Mouse (Mus musculus): ENCODE results near the gene Rac3.

The Rac3 gene

DNA sequence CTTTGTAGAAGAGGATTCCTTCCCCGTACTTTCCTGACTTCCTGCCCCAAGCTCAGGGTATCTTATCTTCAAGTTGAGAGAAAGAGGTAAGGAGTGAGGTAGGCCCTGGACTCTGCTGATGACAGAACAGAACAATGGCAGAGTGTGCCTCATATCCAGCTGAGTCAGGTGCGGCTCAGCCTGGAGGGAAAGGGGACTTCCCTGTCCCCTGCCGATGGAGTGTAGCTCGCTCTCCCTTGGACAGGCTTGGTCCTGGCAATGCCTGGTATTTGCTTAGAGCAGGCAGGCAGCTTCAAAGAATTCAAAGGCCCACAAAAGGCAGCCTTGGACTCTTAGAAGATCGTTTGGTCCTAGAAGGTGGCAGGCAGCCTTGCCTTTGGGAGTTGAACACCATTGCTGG is 15.2 kb upstream of the Rac3 start:
- CTCF ChIA-PET = no interaction called here

DNA sequence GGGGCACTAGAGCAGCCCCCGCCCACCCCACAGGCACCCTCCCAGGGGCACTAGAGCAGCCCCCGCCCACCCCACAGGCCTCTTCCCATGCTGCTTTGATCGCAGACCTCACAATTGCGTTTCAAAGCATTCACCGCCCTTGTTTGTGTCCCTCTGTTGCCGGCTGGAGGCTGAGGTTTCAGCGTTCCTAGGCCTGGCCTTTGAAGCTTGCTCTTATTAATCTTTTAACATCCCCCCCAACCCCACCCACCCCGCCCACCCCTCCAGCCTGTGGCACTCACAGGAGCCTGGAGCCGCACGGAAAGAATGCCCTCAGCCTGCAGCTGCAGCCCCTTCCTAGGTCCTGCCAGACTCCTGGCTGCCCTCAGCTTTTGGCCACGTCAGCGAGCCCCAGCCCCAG is 14.0 kb upstream of the Rac3 start:
- CTCF ChIA-PET = interaction anchor here (0.6 kb wide), 1 partner anchor 873 kb away, joined by 3 read pairs; no protein-coding TSS in a partner anchor

DNA sequence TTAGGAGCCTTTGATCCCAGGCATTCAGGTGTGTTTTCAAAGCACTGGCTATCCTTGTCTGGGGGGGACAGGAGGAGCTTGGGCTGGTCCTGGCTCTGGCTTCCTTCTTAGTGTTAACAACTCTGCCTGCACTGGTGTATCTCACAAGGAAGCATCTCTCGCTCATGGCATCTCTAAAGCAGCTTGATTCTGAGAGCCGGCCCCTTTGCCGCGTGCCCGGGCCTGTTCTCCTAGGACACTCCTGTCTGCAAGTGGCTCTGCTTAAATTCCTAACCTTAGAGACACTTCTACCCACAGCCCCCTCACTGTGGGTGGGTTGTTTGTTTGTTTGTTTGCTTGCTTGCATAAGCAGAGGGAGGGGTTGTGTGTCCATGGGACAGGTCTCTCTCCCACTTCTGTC is 13.3 kb upstream of the Rac3 start:
- CTCF ChIA-PET = no interaction called here

DNA sequence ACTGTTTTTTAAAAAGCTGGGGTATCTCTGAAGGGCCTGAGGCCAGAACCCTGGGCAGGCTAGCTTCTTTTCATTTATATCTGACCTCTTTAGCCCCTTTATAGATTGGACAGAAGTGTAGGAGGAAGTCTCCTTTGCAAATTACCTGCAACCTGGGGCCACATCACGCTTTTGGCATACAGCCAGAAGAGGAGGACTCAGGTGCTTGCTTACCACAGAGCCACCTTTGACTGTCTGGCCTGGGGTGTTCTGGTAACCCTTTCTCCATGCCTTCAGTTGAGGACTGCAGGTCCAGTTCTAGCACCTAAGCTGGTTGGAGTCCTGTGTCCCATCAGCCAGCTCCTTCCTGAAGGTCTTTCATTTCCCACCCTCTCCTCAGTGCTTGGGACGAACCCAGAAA is 11.7 kb upstream of the Rac3 start:
- CTCF ChIA-PET = interaction anchor here (0.7 kb wide), 1 partner anchor 214 kb away, joined by 3 read pairs; no protein-coding TSS in a partner anchor

DNA sequence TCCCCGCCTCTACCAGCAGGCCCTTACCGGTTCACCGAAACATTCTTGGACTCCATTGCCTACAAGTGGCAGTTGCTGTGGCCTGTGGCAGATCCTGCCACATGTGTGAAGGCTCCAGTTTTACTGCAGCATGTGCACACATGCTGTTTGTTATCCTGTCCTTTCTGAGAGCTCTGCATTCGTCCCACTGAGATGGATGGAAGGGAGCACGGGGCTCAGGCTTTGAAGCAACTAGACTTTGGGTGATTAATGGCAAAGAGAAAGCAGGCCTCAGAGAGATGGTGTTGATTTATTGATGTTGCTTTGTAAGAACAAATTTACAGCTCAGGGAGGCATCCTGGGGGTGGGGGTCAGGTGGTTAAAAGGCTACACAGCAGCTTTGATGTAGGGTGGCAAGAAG is 10.6 kb upstream of the Rac3 start:
- CTCF ChIA-PET = no interaction called here

DNA sequence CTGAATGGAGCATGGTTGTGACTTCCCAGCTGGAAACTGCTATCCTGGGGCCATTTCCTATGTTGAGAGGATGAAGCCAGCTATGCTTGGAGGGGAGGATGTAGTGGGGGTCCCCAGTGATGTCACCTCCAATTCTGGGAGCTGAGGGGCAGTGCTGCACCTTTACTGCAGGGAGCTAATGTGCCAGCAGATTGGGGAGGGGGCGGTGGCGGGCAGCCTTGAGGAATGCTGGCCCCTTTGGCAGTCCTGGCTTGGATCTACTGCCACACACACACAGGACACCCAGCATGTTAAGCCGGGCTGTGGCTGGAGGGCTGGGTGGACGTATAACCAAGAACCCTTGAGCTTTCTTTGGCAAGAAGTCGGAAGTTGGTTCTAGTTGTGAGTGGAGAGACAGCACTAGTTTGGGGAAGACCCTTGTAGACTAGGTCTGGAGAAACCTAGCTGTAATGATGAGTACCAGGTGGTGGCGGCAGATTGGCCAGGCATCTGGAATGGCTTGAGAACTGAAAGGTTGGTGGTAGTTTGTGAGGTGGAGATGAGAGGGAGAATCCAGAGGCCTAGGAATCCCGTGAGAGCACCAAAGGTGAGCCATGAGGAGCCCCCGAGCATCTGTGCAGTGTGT is 9.2 kb upstream of the Rac3 start:
- CTCF ChIA-PET = interaction anchor here (0.6 to 1.3 kb wide), 3 partner anchors 8 to 89 kb away, joined by 3 read pairs; no protein-coding TSS in a partner anchor

DNA sequence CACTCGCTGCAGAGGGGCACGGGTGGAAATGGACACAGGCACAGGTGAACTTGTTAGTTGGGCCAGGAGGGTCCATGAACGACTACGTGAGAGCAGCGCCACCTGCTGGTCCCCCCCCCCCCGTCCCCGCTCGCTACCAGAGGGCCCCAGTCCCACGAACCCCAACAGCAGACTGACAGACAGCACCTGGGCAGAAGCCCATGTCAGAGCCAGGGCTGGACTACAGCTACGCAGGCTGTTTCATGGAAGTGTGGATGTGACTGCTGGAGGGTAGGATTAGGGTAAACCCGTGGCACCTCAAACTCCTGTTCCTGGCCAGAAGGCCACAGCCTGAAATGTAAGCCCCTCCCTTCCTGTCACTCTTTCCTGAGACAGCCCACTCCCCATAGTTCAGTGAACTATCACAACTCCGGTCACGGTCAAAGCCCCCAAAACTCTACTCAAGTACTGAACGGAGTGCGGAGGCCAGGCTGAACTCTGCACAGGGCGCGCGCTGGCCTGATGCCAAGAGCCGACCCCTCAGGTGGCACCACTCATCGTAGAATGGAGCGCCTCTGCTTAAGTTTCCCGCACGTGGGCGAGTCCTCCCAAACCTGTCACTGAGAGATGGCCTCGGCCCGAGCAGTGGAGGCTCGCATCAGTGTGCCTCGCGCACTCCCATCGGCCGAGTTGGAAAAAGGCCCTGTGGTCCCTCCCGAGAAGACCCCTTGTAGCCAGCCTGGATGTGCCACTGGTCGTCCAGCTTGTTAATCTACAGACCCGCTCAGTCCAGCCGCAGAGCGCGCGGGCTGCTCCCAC is 8.3 kb upstream of the Rac3 start:
- CTCF ChIA-PET = no interaction called here

DNA sequence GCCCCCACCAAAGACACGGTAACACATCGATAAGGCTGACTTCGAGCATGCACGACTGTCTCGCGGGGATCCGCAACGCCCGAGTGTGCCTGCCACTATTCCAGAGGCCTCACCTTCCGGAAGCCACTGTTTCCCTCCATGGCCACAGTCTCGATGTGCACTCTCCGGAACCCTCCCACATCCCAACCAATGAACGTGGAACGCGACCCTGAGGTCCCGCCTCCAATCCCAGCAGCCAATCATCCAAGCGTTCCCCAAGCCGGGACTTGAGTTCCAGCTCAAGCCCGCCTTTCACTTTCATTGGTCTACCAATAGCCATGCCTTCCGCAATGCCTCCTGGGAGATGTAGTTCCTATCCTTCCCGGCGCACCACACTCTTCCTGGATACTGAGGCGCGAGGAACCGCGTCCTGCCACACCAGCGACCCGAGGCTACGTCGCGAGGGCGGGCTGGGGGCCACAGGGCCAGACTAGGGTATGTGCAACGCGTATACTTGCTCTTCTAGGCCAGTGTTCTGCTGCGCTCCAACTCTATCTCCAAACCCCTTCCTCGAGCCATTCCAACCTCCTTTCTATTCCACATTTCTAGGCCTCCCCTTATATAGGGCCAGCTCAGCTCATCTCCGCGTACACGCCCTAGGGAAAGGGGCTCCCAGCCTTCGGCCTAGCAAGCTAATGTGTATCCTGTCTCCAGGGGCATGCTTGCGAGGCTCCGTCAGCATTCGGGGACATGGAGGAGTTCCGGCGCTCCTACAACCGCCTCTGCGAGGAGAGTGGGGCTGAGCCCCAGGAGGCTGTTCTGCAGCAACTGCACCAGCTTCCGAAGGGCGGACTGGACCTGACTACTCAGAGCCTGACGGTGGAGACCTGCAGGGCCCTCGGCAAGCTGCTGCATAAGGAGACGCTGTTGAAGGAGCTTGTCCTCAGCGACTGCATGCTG is 7.4 kb upstream of the Rac3 start, which contains the start of the genes Cenpx and Lrrc45:
Gene Cenpx (minus strand): TSS at position 159 of the 939 bp plus-strand sequence.
Gene Lrrc45 (plus strand): TSS at position 346 of the 939 bp plus-strand sequence.
- CTCF ChIA-PET = interaction anchor here (0.5 to 1.0 kb wide), 2 partner anchors 12 to 227 kb away, joined by 3 to 6 read pairs; no protein-coding TSS in a partner anchor

DNA sequence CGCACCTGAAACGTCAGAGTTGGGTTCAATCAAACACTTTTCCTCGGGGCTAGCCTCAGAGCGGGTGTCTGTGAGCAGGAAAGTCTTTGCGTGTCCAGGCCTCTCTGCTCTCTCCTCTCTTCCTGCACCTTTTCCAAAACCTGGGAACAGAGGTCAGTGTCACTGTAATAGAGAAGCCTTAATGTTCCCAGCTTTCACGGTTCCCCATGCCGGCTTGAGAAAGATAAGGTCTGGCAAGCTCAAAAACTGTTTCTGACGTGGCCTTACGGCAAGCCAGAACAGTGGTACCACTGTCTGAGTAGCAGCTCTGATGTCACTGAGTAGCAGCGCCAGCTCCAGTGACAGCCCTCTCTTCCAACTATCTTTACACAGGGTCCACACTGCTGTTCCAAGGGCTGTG is 6.7 kb upstream of the Rac3 start:
- CTCF ChIA-PET = interaction anchor here (1.0 kb wide), 1 partner anchor 12 kb away, joined by 3 read pairs; no protein-coding TSS in a partner anchor

DNA sequence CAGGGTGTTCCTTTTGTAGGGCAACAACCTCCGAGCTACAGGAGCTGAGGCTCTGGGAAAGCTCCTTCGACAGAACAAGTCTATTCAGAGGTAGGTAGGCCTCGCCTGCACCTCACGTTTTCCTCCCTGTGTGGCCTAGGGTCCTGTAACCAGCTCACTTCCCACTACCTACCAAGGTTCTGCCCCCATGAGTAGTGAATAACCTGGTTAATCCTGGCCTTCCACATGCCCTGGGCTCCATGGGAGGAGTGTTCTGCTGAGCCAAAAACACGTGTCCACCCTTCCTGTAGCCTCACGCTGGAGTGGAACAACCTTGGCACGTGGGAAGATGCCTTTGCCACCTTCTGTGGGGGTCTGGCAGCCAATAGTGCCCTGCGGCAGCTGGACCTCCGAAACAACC is 6.1 kb upstream of the Rac3 start:
- CTCF ChIA-PET = no interaction called here

DNA sequence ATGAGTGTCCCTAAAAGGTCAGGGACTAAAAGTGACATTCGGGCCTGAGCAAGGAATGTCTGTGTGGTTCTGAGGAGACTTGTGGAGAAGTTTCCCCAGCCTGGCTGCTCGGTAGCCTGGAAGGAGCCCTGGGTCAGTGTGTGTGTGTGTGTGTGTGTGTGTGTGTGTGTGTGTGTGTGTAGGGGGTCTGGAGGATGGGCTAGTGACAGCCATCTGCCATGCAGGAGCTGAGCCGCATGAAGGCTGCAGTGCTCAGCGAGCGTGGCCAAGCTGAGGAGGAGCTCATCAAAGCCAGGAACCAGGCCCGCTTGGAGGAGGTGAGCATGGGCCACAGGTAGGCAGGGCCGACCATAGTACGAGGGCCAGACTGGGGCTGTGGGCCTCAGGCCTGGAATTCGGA is 2.0 kb upstream of the Rac3 start:
- CTCF ChIA-PET = interaction anchor here (0.9 to 2.1 kb wide), 2 partner anchors 8 to 97 kb away, joined by 3 to 6 read pairs; no protein-coding TSS in a partner anchor

DNA sequence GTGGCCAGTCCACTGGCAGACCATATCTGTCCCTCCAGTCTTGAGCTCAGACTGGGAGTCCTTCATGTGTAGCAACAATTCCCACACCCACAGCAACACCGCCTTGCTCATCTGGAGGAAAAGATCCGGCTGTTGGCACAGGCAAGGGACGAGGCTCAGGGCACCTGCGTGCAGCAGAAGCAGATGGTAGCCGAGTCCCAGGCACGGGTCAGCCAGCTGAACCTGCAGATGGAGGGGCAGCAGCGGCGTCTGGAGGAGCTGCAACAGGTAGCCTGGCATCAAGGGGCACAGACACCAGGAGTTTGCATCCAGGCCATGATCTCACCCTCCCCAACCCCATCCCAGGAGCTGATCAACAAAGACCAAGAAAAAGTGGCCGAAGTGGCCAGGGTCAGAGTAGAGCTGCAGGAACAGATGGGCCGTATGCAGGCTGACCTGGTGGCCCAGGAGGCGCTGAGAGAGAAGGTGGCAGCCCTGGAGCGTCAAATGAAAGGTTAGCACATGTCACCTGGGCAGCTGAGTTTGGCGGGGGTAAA is 1.4 kb upstream of the Rac3 start:
- CTCF ChIA-PET = interaction anchor here (0.6 to 2.1 kb wide), 5 partner anchors 8 to 698 kb away, joined by 3 to 8 read pairs (median 4); no protein-coding TSS in a partner anchor

DNA sequence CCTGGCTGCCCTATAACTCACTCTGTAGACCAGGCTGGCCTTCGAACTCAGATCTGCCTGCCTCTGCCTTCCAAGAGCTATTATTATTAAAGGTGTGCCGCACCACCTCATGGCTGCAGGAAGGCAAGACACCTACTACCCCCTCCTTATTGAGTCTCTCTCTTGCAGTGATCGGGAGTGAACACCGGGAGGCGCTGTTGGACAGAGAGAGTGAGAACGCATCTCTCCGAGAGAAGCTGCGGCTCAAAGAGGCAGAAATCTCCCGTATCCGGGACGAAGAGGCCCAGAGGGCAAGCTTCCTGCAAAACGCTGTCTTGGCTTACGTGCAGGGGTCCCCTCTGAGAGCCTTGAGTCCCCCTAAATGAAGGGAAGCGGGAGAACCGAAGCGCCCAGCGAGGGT is 820 bp upstream of the Rac3 start:
- CTCF ChIA-PET = interaction anchor here (0.6 to 2.1 kb wide), 6 partner anchors 30 to 697 kb away, joined by 3 to 8 read pairs (median 5); no protein-coding TSS in a partner anchor

DNA sequence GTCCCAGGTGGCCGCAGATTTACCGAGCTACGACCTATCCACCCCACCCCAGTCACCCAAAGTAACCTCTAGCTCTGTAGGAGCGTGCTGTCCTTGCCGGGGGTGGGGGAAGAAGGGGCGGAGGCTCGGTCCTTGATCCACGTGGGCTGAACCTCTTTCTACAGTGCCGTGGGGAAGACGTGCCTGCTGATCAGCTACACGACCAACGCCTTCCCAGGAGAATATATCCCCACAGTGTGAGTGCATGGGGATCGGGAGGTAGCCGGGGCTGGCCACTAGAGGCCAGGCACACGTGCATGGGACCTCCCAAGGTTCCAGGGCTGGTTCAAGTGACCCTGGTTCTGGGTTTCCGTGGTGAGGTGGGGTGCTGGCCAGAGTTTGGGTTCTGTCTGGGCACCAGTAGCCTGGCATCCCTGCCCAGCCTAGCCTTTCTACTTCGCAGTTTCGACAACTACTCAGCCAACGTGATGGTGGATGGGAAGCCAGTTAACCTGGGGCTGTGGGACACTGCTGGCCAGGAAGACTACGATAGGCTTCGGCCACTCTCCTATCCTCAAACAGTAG is 879 bp downstream of the Rac3 start:
- CTCF ChIA-PET = interaction anchor here (0.7 to 1.7 kb wide), 3 partner anchors 28 to 236 kb away, joined by 3 to 6 read pairs (median 5); no protein-coding TSS in a partner anchor

DNA sequence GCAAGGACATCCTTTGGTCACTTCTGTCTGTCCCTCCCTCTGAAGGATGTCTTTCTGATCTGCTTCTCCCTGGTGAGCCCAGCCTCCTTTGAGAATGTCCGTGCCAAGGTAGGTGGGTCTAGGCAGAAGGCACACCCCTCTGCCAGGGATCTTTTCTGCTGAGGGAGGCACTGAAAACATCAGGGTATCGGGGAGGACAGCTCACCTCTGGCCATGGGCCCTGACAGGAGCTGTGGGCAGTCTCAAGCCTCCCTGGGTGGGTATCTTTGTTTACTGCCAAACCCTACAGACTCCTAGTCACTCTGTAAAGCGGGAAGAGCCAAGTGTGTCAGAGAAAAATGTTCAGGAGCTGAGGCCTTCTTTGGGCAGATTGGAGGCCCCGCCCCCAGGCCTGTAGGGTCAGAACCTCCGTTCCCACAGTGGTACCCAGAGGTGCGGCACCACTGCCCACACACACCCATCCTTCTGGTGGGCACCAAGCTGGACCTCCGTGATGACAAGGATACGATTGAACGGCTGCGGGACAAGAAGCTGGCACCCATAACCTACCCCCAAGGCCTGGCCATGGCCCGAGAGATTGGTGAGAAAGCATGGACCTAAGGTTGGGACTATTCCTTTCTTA is 1.6 kb downstream of the Rac3 start:
- CTCF ChIA-PET = interaction anchor here (0.6 kb wide), 1 partner anchor 73 kb away, joined by 7 read pairs; no protein-coding TSS in a partner anchor

DNA sequence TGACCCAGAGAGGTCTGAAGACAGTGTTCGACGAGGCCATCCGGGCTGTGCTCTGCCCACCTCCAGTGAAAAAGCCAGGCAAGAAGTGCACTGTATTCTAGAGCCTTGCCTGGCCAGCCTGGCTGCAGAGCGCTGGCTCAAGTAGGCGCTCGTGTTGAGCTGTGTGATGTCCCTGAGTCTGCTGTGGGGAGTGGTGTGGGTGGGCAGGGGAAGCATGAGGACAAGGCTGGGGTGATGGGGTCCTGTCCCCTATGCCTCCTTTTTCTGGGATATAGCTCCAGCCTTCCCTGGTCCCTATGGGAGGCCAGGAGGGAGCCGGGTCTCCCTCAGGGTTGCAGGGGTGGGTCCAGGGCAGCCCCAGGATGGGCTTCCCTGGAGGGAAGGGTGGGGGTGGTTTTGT is 2.2 kb downstream of the Rac3 start:
- CTCF ChIA-PET = interaction anchor here (0.6 kb wide), 1 partner anchor 72 kb away, joined by 7 read pairs; no protein-coding TSS in a partner anchor

DNA sequence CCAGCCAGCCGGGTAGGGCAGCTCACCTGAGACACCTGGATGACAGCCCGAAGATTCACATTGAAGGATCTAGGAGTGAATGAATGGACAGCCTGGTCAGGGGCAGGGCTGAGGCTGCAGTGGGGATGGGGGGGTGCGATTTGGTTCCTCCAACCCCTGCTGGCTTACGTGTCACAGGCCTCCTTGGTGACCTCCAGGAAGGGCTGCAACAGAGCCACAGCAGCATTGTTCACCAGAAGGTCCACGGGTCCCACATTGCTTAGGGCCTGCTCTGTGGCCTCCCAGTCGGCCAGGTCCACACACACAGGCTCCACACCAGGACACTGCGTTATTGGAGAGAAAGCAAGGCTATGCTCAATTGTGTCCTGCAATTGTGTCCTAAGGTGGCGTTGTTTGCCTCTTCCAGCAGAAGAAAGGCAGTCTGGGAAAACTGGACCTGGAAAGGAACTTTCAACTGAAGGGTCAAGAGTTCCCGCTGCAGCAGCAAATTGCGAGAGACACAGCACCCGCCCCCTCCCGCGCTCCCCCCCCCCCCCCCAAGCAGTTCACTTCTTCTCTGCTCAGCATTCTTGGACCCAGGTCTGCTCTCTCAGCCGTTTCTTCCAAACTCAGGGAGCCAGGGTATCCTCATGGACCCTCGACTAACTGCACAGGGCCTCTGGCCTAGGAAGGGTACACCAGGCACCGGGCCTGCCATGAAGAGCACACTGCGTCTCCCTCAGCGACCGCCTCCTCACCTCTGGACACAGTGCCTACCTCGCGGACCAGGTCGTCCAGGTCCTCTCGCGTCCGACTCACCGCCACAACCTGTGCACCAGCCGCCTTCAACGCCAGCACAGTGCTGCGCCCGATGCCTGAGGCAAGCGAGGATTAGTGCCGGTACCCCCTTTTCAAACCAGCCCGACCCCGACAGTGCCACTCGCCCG is 5.2 kb downstream of the Rac3 start:
- CTCF ChIA-PET = interaction anchor here (0.9 kb wide), 1 partner anchor 13 kb away, joined by 3 read pairs; the partner anchor contains the start of genes Cenpx and Lrrc45

DNA sequence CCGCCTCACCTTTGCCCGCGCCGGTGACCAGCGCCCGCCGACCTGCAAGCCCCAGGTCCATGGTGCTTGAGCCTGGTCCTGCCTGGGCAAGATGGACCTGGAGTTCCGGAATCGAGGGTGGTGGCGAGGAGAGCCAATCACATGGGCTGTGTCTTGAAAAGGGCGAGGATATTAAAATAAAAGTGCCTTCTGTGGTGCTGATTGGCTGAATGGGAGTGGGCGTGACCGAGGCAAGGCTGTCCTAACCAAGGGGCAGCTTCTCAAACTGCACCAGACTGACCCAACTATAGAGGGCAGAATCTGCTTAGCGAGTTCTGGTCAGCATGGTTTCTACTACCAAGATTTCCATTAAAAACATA is 5.9 kb downstream of the Rac3 start, which contains the start of gene Dcxr:
Gene Dcxr (minus strand): TSS at position 113 of the 359 bp plus-strand sequence.
- CTCF ChIA-PET = interaction anchor here (0.8 kb wide), 1 partner anchor 68 kb away, joined by 3 read pairs; no protein-coding TSS in a partner anchor

DNA sequence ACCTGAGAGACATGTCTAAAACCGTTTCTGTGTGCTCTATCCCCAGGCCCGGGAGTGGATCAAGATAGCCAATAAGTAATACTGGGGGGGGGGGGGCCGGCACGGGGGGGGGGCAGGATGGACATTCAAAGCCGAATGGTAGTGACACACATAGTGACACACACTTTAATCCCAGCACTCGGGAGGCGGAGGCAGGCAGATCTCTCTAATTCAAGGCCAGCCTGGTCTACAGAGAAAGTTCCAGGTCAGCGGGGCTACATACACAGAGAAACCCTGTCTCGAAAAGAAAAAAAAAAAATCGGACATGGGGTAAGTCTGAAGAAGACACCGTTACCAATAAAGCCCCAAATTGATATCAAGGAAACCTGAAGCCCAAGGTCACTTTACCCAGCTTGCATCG is 6.3 kb downstream of the Rac3 start:
- CTCF ChIA-PET = interaction anchor here (0.8 kb wide), 1 partner anchor 68 kb away, joined by 3 read pairs; no protein-coding TSS in a partner anchor
